Mouse (Mus musculus): ENCODE measurements around the gene Trpv2.
"Not testable (repeated sequence)": the region's sequence is repeated elsewhere in the genome, so short reads cannot be mapped to it uniquely, and the experiment has no call there.

Gene Trpv2

DNA sequence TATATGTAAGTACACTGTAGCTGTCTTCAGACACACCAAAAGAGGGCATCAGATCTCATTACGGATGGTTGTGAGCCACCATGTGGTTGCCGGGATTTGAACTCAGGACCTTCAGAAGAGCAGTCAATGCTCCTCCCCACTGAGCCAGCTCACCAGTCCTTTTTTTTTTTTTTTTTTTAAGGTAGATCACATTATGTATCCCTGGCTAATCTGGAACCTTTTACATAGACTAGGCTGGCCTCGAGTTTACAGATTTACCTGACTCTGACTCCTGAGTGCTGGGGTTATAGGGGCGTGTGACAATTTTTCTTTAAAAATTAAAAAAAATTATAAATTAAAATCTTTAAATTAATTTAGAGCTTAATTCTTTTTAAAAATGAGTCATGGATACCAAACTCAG, 75.5 kb downstream of the Trpv2 start:
- not testable (repeated sequence) for DNase-seq

Measured in cerebellum, adult 11 months (tissue).